Comparison of ENCODE assay signal across 21 mouse cellular contexts in genomic region chr9:32476604-32477003, GRCm38 (mm10).
A peak's percentile ranks its signal among the peaks of the same experiment; 100 is the strongest.
DNase-seq lines count a peak whose midpoint lies in the region; ATAC-seq lines count a peak whose summit lies in the region.
"Had no signal": no experiment of that assay in that cellular context is flagged by ENCODE, and none has a peak within 500 bp of the region (broad histone marks: within the 10 kb centered on the region; RNA-seq: fewer than 3 reads in every experiment).

No protein-coding gene starts in this region.

- H3K27ac ChIP-seq in liver, embryonic 13.5 days = no peak overlapping the region
- H3K27ac ChIP-seq in macrophage = peak overlapping the region; percentile 92; the same call in 1 of the 2 replicates
- H3K27ac ChIP-seq: hindbrain, postnatal 0 days; intestine, embryonic 15.5 days had no signal

- no peak overlapping the region for H3K4me3 ChIP-seq in liver, embryonic 13.5 days (replicated peaks)
- H3K4me3 ChIP-seq in macrophage (ENCODE audit: inconsistent target) = no peak overlapping the region
- H3K4me3 ChIP-seq: erythroblast, embryonic 14.5 days; intestine, embryonic 15.5 days had no signal

- H3K9me3 ChIP-seq in liver, embryonic 13.5 days (replicated peaks) = no peaks in the 10 kb centered on the region
- H3K9me3 ChIP-seq: intestine, embryonic 15.5 days had no signal

- ATAC-seq in liver, embryonic 13.5 days (ENCODE audit: low read depth) = peak; percentile 79
- ATAC-seq: forebrain, embryonic 16.5 days; hindbrain, postnatal 0 days; intestine, embryonic 15.5 days; midbrain, embryonic 16.5 days; Patski had no signal

- 26% methylated on average over 10 of the region's 10 CpGs for WGBS in liver, embryonic 13.5 days (ENCODE audit: insufficient replicate concordance)
- 94% methylated on average over 10 of the region's 10 CpGs for WGBS in macrophage (ENCODE audit: missing documents)

- peak; percentile 72 for DNase-seq in heart, adult 11 months
- no peak for DNase-seq in heart, postnatal 4 days
- DNase-seq in liver, embryonic 13.5 days = peak; percentile 22
- DNase-seq in ovary, postnatal 36 days (ENCODE audit: low spot score) = no peak
- DNase-seq in thymus, postnatal 4 days = no peak
- no peak for DNase-seq in adrenal gland, adult (ENCODE audit: inconsistent age in 2 of 2, low spot score in 1 of 2)
- DNase-seq: adrenal gland, postnatal 14 days; cerebellum, adult 18-20 months; cerebellum, postnatal 10 days; heart, postnatal 14 days; kidney, adult 2 months; kidney, postnatal 4 days; lung, postnatal 36 days had no signal

- no peaks in the 10 kb centered on the region for H3K36me3 ChIP-seq in liver, embryonic 13.5 days
- H3K36me3 ChIP-seq in macrophage (ENCODE audit: inconsistent target) = peaks cover 18% of the 10 kb centered on the region; the same call in 1 of the 2 replicates
- H3K36me3 ChIP-seq: G1E; intestine, embryonic 15.5 days had no signal

- H3K9ac ChIP-seq in liver, embryonic 13.5 days = no peak overlapping the region
- H3K9ac ChIP-seq: intestine, embryonic 15.5 days had no signal

- H3K4me1 ChIP-seq in liver, embryonic 13.5 days (replicated peaks) = peaks cover 27% of the 10 kb centered on the region

- no peak overlapping the region for H3K4me2 ChIP-seq in liver, embryonic 13.5 days
- H3K4me2 ChIP-seq: intestine, embryonic 15.5 days had no signal

- H3K27me3 ChIP-seq in liver, embryonic 13.5 days = no peaks in the 10 kb centered on the region
- H3K27me3 ChIP-seq: intestine, embryonic 15.5 days; Patski had no signal

- peaks cover 85% of the 10 kb centered on the region for H3K79me2 ChIP-seq in macrophage (ENCODE audit: inconsistent target)

Comparison
In these comparisons a context has a peak if more than half of its experiments do, and no peak if none do; other contexts are left out.
1. DNase-seq: peak in heart, adult 11 months (single experiment) and liver, embryonic 13.5 days (single experiment); none in heart, postnatal 4 days (single experiment), ovary, postnatal 36 days (single experiment), thymus, postnatal 4 days (single experiment) and adrenal gland, adult (0 of 2).